Mouse (Mus musculus) brain, embryonic 14.5 days (tissue): ENCODE results near the gene Ifna14. TPM values are rescaled to one million over a fixed set of nuclear protein-coding genes. Genes with fewer than 3 reads are reported as not detected.
A peak's percentile ranks its signal among the peaks of the same experiment; 100 is the strongest.
"Not testable (repeated sequence)": the region's sequence is repeated elsewhere in the genome, so short reads cannot be mapped to it uniquely, and the experiment has no call there.

Experiments used
- DNase-seq: peaks from one replicate; pipeline ENCODE4 v3.0.0-alpha.2; 2011; ENCODE audit warnings: low read depth
- CTCF ChIP-seq: fragments of 200-500 bp; IDR thresholded peaks from 2 replicates; pipeline ENCODE4 v1.5.1; 2012; ENCODE audit warnings: inconsistent platforms, mild to moderate bottlenecking, moderate library complexity, borderline replicate concordance; ENCODE audit not compliant: insufficient read depth, insufficient read length; ENCODE audit errors: extremely low read depth
- POLR2A ChIP-seq: fragments of 200-500 bp; IDR thresholded peaks from 2 replicates; pipeline ENCODE4 v1.6.1; 2012; ENCODE audit warnings: mild to moderate bottlenecking, inconsistent platforms, borderline replicate concordance; ENCODE audit not compliant: poor library complexity, insufficient read depth, insufficient read length, severe bottlenecking; ENCODE audit errors: extremely low read depth
- polyA plus RNA-seq: library from polyadenylated mRNA; depleted of rRNA; stranded (reverse); fragments of >200 nt; gene quantifications from 2 replicates; pipeline ENCODE4 v1.2.3, GENCODE M21; 2012; rRNA removed

The Ifna14 gene
- polyA plus RNA-seq, result not detected in 2 replicates

DNA sequence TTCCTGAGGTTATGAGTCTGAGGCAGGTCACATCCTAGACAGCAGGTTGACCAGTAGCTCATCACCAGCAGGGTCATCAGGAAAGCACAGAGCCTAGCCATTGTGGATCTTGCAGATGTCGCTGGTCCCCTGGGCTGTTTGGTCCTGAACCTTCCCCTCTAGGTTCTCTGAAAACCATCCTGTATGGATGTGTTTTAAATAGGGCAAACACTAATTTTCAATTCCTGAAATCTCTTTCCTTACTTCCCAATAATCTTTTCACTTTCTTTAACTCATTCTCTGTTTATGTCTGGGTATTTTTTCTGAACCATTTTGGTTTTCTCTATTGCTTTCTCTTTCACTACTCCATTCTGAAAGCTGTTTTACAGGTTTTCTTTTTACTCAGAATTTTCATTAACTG is at the start of gene Ifna14:
Ifna14 (minus strand) TSS at position 101 of the 400 bp plus-strand sequence.
- no peak for TF ChIP-seq POLR2A
- no peak for TF ChIP-seq CTCF
- DNase-seq, result no peak

- DNase-seq, result no peak
- TF ChIP-seq POLR2A (no peak), CTCF (no peak)
Observed at GRCm38 (mm10) chr4:88603276-88603675, 31.7 kb upstream of the Ifna14 start, which contains the start of gene Ifna12. TSS of gene Ifna12 (minus strand) at chr4:88603376.

- DNase-seq, result no peak
- TF ChIP-seq POLR2A (no peak), CTCF (no peak)
Observed at GRCm38 (mm10) chr4:88592285-88592684, 20.7 kb upstream of the Ifna14 start, which contains the start of gene Ifna9. TSS of gene Ifna9 (minus strand) at chr4:88592385.

GRCm38 (mm10) chr4:88561791-88562190 is 9.8 kb downstream of the Ifna14 start:
- DNase-seq, result no peak
- no peak for TF ChIP-seq POLR2A
- TF ChIP-seq CTCF, result no peak

- not testable (repeated sequence) for DNase-seq
Observed at GRCm38 (mm10) chr4:88558145-88558544, 13.5 kb downstream of the Ifna14 start, which contains the start of gene Ifna15. TSS of gene Ifna15 (minus strand) at chr4:88558245.

GRCm38 (mm10) chr4:88550161-88550945 is 21.2 kb downstream of the Ifna14 start:
- peak; percentile 82 for DNase-seq
- TF ChIP-seq POLR2A (no peak), CTCF (peak; percentile 74)

DNA sequence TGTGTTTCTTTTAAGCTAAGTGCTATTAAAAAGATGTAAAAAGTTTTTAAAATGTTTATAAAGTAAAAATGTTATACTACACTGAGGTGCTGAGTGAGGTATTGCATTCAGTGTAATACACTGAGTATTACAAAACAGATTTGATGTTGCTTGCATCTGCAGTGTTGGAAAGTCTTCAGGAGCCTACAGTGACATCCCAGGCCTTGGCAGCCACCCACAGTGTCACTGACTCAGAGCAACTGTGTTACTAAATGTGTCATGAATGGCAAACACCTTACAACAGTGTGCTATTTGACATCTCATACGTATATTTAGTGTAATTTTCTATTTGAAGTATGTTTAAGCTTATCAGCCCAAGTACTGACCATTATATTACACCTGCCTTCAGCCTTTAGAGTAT is 23.6 kb downstream of the Ifna14 start:
- TF ChIP-seq POLR2A, result no peak
- TF ChIP-seq CTCF, result no peak

GRCm38 (mm10) chr4:88543649-88544234 is 27.9 kb downstream of the Ifna14 start:
- TF ChIP-seq POLR2A (no peak), CTCF (peak; percentile 56)
- DNase-seq, result peak; percentile 89

More for the DNA sequence above, 23.6 kb downstream of the Ifna14 start:
- DNase-seq, result no peak

DNA sequence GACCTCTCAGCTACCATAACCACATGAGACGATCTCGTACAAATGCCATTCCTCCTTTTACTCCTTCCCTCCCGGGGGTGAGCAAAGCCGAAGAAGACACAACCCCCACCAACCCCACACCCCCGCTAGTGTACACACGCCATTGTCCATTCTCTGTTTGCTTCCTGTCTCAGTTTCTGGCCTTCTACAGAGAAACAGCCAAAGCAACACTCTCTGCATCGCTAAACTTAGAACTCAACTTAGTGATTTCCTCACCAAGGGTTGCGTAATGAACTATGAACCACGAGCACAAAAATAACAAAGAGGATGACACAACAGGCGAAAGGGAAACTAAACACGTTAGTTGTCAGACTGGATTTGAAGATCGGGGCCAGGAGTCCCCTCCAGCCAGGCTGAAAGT is 34.3 kb downstream of the Ifna14 start:
- no peak for TF ChIP-seq POLR2A
- no peak for TF ChIP-seq CTCF
- no peak for DNase-seq

DNA sequence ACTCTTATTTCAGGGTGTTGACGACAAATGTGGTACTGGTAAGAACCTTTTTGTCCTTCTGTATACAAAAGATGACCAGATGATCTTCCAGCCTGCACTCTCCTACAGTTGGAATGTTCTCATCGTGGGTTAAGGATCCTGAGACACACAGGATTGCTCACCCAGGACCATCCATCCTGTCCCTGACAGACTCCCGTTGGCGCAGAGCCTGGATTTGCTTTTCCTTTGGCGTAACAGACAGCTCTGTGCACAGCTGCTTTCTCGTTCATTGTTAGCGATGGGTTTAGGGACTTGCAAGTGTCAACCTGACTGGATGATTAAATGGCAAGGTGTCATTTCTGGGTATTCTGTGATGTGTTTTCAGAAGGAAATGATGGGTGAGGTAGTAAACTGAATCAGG is 35.0 kb downstream of the Ifna14 start:
- peak; percentile 40 for DNase-seq
- no peak for TF ChIP-seq CTCF
- TF ChIP-seq POLR2A, result no peak

DNA sequence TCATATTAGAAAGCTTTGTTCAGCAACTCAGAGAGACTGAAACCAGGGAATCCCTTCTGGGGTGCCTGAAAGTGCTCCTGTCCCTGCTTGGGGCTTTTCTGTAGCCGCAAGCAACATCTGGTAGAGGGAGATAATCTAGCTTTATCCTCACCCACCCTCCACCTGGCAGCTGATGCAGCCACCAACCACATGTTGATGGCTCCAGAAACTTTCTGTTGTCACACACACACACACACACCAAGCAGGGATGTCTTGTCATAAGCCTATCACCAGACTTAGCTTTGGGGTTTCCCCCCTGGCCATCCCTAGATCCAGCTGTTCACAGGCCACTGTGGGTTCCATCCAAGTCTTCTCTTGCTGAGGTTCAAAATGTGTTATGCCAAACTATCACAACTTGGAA is 35.9 kb downstream of the Ifna14 start:
- no peak for TF ChIP-seq CTCF
- TF ChIP-seq POLR2A, result no peak
- DNase-seq, result no peak

DNA sequence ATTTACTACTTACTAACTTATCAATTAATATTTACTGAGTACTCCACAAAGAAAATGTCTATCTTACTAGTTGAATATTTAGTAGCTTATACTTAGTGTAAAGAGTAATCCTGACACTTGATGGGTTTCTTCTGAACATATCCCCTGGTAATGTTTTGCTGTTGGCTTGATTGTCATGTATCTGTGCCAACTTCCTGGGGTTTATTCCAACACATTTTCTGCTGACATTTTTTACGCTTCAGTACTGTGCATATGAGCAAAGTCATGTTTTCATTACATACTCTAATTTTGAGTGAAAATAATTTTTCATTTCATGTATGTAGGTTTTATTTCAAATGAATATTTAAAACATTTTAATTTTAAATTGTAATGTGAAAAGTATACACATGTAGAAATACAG is 36.7 kb downstream of the Ifna14 start:
- no peak for TF ChIP-seq POLR2A
- no peak for TF ChIP-seq CTCF
- DNase-seq, result peak; percentile 66

- TF ChIP-seq POLR2A, result no peak
- no peak for TF ChIP-seq CTCF
Observed at GRCm38 (mm10) chr4:88533499-88533898, 38.1 kb downstream of the Ifna14 start.

GRCm38 (mm10) chr4:88530892-88531291 is 40.7 kb downstream of the Ifna14 start:
- TF ChIP-seq CTCF (no peak), POLR2A (no peak)
- no peak for DNase-seq

More at GRCm38 (mm10) chr4:88533499-88533898, 38.1 kb downstream of the Ifna14 start:
- no peak for DNase-seq
